Mouse (Mus musculus): Measurements from ENCODE around the gene Elovl1.

Elovl1 gene

GRCm38 (mm10) chr4:118427768-118428451 lies at the start of gene Elovl1:
Elovl1 (plus strand) TSS chr4:118428093.
- DNase-seq, result peak; percentile 72

GRCm38 (mm10) chr4:118383271-118383670 lies 44.6 kb upstream of the Elovl1 start:
- DNase-seq, result no peak

GRCm38 (mm10) chr4:118387316-118387715 lies 40.6 kb upstream of the Elovl1 start:
- no peak for DNase-seq

GRCm38 (mm10) chr4:118390146-118390545 lies 37.7 kb upstream of the Elovl1 start:
- DNase-seq, result no peak

GRCm38 (mm10) chr4:118394505-118394904 lies 33.4 kb upstream of the Elovl1 start:
- DNase-seq, result no peak

GRCm38 (mm10) chr4:118395289-118395688 lies 32.6 kb upstream of the Elovl1 start:
- no peak for DNase-seq

GRCm38 (mm10) chr4:118396433-118396832 lies 31.5 kb upstream of the Elovl1 start:
- DNase-seq, result no peak

- DNase-seq, result no peak
Observed at GRCm38 (mm10) chr4:118398400-118398799, 29.5 kb upstream of the Elovl1 start.

- no peak for DNase-seq
Observed at GRCm38 (mm10) chr4:118401421-118401820, 26.5 kb upstream of the Elovl1 start.

GRCm38 (mm10) chr4:118401918-118402317 lies 26.0 kb upstream of the Elovl1 start:
- no peak for DNase-seq

- DNase-seq, result no peak
Observed at GRCm38 (mm10) chr4:118402701-118403100, 25.2 kb upstream of the Elovl1 start.

- peak; percentile 81 for DNase-seq
Observed at GRCm38 (mm10) chr4:118409142-118409900, 18.6 kb upstream of the Elovl1 start, which contains the start of the genes Szt2 and Med8. Szt2 (minus strand) TSS chr4:118409273. Med8 (plus strand) TSS chr4:118409337.

- no peak for DNase-seq
Observed at GRCm38 (mm10) chr4:118410871-118411270, 17.0 kb upstream of the Elovl1 start.

GRCm38 (mm10) chr4:118413553-118413952 lies 14.3 kb upstream of the Elovl1 start:
- DNase-seq, result peak; percentile 28

- no peak for DNase-seq
Observed at GRCm38 (mm10) chr4:118415779-118416178, 12.1 kb upstream of the Elovl1 start.

GRCm38 (mm10) chr4:118416329-118416728 lies 11.6 kb upstream of the Elovl1 start:
- DNase-seq, result no peak

- no peak for DNase-seq
Observed at GRCm38 (mm10) chr4:118417112-118417797, 10.6 kb upstream of the Elovl1 start.

- no peak for DNase-seq
Observed at GRCm38 (mm10) chr4:118421384-118421783, 6.5 kb upstream of the Elovl1 start.

- no peak for DNase-seq
Observed at GRCm38 (mm10) chr4:118424541-118425160, 3.2 kb upstream of the Elovl1 start.

- DNase-seq, result no peak
Observed at GRCm38 (mm10) chr4:118425374-118425773, 2.5 kb upstream of the Elovl1 start.

- no peak for DNase-seq
Observed at GRCm38 (mm10) chr4:118427415-118427767, 502 bp upstream of the Elovl1 start.

GRCm38 (mm10) chr4:118428531-118429214 lies 780 bp downstream of the Elovl1 start:
- no peak for DNase-seq

Data from cerebellum, adult 11 months (tissue).